Mouse (Mus musculus) frontal cortex, postnatal 36 days (tissue): ENCODE data around the gene Hist1h2bj.

Experiments
- DNase-seq, 2 experiments: peaks; one replicate each; pipeline ENCODE4 v3.0.0; 2022; ENCODE audit warnings: low spot score in 2 of 2

The Hist1h2bj gene

DNA sequence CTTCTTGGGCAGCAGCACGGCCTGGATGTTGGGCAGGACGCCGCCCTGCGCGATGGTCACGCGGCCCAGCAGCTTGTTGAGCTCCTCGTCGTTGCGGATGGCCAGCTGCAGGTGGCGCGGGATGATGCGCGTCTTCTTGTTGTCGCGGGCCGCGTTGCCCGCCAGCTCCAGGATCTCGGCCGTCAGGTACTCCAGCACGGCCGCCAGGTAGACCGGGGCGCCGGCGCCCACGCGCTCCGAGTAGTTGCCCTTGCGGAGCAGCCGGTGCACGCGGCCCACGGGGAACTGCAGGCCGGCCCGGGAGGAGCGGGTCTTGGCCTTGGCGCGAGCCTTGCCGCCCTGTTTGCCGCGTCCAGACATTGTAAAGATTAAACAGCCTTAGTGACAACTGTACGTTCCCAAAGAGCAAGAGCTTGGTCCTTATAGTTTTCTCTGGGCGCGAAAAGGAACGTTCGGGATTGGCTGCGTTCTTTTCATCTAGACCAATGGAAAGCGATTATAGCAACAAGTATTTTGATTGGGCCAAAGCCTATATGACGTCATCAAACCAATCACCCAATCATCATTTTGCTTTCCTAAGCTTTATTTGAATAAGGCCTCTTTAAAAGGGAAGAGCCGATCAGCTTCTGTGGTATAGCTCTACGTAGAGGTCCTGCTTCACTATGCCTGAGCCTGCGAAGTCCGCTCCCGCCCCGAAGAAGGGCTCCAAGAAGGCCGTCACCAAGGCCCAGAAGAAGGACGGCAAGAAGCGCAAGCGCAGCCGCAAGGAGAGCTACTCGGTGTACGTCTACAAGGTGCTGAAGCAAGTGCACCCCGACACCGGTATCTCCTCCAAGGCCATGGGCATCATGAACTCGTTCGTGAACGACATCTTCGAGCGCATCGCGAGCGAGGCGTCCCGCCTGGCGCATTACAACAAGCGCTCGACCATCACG is at the start of gene Hist1h2bj, which contains the start of gene Hist1h2ag:
Gene Hist1h2bj (plus strand): TSS at position 647 of the 935 bp plus-strand sequence.
Gene Hist1h2ag (minus strand): TSS at position 377 of the 935 bp plus-strand sequence.
- peak; percentile 88 to 97 for DNase-seq

DNA sequence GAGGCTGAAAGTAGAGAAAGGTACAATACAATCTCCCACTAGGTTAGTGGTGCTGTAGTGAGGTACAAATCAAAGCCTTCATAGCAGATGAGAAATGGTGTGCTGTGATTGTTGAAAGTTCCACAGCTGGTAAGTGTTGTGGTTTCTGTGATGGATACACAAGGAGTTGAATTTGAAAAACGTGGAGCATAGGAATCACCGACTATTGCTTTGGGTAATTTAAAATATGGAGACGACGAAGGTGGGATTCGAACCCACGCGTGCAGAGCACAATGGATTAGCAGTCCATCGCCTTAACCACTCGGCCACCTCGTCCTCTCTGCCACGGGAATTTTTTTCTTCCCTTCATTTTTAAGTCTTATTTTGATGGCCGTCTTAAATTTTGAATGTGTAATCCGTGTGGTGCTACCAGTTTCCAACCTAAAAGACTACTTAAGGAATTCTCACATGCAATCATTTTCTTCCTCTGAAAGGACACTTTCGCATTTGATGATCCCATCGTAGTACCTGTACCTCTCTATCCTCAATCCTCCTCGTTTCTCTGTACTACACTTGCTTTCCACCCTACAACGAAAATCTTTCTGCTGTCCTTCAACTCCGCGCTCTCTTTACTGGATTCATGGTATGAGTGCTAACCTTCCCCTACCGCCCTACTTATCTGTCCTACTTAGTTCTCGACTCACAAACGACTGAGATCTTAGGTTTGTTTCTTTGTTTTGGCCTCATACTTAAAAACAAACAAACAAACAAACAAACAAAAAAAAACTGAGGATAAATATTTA is 48.9 kb upstream of the Hist1h2bj start:
- peak in 1 of 2 experiments; percentile 48 for DNase-seq

DNA sequence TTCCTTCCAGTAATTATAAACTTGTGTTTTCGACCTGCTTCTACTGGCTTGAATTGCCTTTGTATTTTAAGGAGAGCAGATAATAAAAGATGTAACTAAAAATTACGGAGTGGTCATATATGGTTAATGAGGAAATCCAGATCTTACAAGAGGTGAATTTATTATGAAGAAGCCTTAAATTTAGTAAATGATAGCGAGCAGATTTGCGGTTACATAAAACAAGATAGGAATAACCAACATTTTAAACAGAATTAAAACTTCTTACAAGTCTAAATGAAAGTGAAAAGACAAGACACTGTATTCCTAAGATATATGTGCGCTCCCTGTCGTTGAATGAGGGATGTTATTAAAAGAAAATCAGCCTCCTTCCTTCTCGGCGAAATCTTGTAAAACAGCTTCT is 48.1 kb upstream of the Hist1h2bj start:
- no peak for DNase-seq

DNA sequence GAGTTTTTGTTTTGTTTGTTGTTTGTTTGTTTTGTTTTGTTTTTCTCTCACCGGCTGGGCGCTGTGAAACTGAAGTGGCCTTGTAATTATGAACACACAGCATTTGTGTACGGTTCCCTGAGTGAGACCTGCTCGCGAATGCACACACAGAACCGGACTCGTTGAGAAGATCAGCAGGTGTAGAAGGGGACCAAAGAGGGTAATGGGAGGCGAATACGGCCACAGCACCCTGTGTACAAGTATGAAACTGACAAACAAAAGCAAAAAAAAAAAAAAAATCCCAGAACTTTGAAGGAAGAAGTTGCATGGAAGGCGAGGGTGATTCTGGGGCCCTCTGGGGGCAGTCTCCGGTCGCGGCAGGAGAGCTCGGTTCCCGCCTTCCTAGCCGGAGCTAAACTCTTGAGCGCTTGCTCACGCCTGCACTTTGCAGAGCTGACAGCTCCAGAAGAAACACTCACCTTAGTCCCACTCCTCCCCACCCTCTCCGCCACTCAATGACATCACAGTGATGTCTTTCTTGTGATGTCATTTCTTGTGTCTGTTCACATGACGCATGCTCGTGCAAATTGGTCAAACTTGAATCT is 47.6 kb upstream of the Hist1h2bj start:
- no peak for DNase-seq

DNA sequence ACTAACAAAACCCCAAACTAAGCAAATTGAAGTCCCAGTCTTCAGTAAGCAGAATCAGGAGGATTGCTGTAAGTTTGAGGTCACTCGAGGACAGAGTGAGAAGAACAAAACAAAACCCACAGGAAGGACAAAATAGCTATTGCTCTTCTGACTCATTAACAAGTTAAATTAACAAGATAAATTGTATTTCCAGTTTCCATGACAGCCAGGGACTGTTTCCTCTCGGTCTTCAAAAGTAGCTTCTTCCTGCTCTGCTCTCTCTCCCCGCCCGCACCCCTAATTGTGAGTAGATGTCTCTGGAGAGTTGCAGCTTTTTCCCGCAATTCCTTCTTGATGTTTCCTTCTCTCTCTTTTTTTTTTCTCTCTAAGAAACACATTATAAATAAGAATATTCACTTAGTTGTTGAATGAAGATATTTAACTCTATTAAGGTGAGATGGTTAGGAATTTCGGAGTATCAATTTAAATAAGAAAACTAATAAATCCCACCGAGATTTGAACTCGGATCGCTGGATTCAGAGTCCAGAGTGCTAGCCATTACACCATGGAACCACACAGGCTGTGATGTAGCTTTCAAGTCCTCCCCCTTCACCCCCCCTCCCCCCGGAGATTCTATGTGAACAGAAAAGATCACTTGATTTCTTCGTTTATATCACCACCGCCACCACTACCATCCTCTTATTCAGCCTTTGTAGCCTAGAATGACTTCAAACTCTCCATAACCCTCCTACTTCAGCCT is 46.7 kb upstream of the Hist1h2bj start:
- DNase-seq: no peak

DNA sequence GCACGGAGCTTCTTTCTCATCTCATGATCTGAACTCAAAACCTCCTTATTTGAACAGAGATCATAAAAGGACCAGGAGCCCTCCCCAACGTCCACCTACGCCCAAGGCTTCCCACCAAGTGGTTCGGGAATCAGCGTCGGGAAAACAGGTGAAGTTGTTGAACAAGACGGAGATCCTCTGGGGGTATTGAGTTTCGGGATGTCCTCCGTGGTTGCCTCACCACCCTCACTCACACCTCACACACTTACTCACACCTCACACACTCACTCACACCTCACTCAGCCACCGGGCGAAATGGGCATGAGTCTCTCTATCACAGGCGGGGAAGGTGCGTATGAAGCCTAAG is 46.2 kb upstream of the Hist1h2bj start:
- no peak for DNase-seq

DNA sequence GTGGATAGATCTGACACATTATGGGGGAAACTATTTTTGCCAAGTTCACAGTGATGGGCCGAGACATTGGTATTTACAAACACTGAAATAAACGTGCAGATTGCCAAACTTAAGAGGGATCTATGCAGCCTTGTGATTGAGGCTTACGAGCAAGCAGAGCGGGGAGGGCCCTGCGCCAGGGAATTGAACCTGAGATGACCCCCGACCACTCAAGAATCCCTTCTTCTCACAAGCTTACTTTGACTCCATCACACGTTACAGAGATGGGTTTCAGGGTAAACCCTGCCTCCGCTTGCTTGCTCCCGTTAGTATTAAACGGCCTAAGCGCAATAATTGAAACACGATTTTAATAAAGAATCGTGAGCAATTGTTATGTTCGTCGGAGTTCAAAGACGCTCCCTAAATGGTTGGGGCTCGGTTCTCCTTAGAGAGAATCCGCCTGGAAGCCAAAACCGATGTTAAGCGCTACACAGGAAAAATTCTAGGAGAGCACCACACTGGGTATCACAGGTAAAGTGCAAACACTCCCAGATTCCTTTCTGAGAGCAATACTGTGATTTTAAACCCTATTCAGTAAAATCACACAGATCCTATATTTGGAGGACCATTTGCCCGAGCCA is 45.7 kb upstream of the Hist1h2bj start:
- peak in 1 of 2 experiments; percentile 9 for DNase-seq

DNA sequence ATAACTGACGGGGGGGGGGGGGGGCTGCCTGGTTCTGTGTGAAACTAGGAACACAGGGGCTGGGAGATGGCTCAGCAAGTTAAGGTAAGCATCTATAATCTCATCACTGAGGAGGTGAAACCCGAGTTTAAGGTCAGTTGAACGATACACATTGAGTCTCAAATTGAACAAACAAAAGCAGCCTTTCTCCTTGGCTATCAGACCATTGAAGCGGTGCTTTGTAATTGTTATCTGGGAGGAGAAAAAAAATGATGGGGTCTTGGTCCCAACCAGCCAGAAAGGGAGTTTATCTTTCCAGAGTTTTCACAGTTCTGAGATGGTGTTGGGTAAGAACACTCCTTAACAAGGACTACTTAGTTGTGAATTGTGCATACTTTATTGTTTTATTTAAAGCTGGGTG is 45.2 kb upstream of the Hist1h2bj start:
- no peak for DNase-seq

DNA sequence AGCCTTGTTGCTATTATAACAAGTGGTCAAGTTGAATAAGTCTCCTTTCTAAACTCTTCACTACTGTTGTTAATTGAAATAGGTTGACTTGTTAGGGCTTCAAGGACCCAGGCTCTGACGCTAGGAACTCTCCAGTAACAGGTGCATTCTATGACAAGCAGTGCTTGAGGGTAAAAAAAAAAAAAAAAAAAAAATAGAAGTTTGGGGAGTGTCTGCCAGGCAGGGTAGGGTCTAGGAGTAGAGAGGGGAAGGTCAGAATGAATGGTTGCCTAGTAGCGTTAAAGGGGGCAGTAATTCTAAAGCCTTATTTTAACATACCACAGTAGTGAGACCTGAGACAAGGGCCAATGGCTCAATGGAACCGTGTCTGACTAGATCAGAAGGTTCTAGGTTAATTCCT is 44.6 kb upstream of the Hist1h2bj start:
- no peak for DNase-seq

DNA sequence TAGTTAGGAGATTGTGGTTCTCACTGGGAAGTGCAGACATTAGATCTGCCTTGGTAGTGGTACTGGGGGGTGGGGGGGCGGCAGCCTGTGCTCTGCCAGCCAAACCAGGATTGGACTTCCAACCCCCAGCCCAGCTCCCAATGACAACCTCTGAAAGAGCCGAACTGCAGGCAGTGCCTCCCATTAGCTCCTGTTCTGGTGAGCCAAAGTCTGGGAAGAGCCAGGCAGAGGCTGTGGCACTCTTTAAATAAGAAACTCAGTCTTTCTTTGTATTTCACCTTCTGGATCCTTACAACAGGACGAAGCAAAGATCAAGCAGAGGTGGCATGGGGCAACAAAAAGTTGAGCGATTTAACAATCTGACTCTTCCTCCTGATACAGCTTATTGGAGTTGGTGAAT is 43.9 kb upstream of the Hist1h2bj start:
- DNase-seq: no peak

DNA sequence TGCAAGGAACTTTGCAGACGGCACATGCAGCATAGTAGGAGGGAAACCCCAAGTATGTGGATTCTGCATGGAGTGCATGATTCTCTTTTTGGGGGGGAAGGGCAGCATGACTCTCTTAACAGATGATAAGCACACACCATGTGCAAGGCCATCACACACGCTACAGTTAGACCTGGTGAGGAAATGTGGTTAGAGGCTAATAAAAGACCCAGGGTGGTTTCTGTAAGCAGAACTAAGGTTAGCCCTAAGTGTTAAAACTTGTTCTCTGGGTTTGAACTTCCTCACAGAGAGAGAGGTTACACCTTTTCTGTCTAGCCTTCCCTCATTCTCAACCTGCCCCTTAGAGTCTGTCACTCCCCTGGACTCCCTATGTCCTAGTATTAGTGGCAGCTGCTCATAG is 41.7 kb upstream of the Hist1h2bj start:
- no peak for DNase-seq

DNA sequence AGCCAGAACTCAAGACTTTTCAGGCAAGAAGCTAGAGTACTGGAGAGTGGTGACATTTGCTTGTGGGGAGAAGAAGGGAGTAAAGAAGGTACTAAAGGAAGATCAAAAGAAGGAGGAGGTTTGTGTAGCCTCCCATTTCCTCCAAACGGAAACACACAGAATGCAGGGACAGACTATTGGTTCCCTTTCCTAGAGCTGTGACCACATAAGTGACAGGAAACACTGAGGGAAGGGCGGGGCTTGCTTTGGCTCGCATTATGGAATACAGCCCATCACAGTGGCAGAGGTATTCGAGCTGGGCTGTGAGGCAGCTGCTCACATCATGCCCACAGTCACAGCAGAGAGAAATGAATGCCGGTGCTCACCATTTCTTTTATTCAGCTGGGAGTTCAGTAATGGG is 41.2 kb upstream of the Hist1h2bj start:
- DNase-seq: no peak

DNA sequence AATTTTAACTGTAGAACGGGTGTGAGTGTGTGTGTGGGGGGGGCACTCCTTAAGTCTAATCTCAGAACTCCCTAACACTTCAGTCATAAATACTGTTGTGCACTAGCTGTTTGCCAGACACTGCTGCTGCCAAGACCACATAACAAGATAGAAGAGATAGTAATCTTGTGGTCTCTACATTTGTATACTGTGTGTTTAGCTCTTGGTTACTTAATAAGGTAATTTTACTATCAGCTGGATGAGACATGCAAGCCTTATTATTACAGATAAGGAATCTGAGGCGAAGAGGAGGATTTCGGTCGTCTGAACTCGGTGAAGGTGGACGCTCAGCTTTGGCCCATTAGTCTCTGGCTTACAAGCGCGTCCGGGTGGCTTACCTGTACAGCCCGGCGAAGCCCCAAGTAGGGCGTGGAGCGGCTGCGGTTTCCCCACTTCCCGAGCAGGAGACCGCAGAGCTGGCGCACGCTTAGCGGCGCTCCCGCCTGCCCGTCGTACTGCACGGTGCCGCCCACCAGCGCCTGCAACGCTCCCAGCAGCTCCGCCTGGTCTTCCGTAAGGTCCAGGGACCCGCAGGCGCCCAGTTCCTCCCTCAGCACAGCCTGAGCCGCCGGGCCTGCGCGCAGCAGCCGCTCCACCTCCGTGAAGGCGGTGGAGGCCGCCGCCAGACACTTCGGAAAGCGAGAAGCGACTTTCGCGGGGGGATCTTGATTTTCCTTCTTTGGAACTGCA is 37.2 kb upstream of the Hist1h2bj start:
- DNase-seq: no peak

DNA sequence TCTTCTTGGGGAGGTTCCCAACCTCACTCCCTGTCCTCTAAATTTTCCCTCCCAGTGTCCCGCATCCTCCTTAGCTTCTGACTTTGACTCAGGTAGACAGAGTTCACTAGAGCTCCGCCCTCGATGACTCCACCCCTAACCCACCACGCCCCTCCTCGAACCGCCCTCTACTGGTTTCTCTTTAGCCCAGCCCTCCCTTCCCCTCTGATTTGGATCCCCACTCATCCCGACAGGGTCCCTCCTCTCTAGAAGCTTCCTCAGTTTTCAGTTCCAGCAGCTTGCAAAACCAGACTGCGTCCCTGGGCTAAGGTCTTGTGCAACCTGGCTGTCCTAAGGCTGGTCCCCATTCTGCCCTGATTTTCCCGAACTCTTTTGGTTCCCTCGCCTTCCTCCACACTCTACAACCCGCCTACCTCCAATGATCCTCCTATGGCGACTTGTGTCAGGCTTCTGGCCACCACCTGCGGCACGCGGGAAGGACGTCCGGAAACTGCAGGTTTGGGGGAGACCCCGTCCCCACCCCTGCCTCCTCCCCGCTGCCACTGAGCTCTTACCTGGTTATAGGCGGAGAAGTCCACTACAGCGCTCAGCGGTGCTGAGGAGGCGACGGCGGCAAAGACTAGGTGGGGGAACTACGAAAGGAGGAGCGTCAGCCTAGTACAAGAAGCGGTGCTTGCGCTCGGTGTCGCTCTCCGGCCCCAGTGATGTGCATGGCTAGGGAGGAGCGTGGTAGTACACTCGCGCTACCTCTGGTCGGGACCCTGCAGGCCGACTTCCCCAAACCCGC is 36.5 kb upstream of the Hist1h2bj start:
- DNase-seq: no peak

DNA sequence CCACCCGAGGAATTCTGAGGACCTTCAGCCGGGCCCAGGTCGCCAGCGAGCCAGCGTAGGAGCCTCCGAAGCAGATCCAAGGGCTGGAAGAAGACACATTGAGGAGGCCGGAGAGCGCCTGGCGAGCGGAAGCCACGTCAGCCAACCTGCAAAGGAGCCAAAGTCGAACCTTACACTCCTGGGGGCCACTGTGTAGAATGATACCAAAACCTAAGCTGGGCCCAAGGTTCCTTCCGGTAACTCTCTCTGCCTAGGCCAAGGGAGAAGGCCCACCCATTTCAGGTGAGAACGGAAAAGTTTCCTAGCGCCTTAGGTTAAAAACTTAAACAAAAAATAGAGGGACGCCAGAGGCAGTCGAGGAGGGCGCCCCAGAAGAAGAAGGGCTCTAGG is 35.9 kb upstream of the Hist1h2bj start:
- no peak for DNase-seq

DNA sequence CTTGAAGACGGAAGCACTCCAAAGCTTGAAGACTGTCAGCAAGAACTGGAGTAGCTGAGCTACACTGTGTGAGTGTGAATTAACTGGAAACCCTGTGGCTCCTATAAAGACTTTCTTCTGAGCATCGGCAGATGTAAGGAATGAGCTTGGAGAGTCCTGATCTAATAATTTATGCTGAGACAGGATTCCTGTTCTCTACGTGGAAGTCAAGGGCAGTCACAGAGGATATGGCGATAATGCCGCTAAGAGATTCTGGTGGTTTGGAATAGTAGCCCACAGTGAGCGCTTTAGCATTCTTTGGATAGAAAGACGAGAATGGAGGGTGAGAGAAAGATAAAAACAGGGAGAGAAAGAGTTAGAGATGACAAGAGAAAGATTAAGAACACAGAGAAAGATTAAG is 35.1 kb upstream of the Hist1h2bj start:
- no peak for DNase-seq

DNA sequence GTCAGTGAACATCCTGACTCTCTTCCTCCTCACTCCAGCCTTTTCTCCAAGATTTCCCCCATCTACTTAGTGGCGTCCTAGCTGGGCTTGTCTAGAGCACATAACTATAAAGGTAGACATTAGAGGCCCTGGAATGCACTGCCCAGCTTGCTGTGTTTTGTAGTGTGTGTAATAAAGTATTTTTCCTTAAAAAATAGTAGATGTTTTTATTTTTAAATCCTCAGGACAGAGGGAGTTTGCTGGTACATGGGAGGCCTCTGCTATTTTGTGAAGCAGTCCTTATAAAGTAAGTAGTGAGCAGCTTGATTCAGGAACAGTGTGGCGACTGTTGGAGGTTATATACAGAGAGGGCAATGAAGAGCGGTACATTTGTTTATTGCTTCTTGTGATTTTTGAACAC is 34.3 kb upstream of the Hist1h2bj start:
- no peak for DNase-seq

DNA sequence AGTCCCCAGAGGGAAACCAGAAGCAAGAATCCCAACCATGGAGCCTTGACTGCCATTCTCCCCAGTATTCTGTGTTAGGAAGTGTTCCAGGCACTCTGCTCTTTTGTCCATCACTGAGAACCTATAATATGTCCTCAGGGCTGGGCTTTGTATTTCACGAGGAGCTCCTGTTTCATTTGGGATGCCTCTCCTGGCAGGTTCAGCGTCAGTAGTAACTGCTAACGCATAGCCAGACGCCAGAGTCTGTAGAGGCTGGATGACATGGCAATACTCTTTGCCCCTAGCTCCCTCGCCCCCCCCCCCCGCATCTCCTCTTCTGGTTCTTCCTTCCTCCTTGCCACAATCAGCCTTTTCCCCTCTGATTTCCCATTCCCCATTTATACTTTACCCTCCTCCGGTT is 33.4 kb upstream of the Hist1h2bj start, which contains the start of gene Prss16:
Gene Prss16 (minus strand): TSS at position 101 of the 400 bp plus-strand sequence.
- DNase-seq: no peak

DNA sequence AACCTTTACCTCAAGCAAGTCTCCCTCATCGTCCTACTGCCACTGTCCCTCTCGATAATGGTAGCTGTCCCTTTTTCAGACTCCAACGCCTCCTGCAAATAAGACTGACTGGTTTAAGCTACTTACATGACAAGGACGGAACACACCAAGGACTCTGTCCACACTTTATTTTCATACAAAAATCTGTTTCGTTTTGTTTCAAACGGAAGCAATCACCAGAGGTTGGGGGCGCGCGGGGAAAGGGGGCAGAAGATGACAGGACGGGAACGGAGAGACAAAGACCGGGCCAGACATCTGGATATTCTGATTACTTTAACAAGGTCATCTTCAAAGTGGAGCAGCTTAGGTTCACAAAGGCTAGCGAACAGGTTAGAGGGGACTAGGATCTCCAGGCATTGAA is 29.3 kb upstream of the Hist1h2bj start:
- no peak for DNase-seq

DNA sequence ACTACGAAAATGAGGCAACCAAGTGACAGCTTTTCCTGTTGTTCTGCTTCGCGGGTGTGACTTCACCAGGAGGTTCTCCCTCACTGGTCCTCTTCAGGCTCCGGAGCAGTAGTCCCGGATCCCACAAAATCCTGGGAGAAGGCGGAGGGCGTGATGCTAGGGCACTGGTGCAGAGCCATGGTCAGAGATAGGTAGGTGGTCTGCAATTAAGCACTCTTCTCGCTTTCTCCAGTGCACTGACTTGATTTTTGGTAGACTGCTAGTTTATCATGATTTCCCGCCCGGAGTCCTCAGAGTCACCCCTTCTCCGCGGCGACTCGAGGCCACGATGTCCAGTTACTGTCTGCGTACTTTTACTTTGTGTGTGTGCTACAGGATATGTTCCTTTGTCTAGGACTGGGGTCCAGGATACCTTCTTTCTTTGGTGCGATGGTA is 28.6 kb upstream of the Hist1h2bj start:
- no peak for DNase-seq
